Mouse (Mus musculus) layer of hippocampus, adult 18-20 months (tissue): ENCODE results near the gene Slc39a2. TPM values are rescaled to one million over a fixed set of nuclear protein-coding genes. Genes with fewer than 3 reads are reported as not detected.
"Not testable (repeated sequence)": the region's sequence is repeated elsewhere in the genome, so short reads cannot be mapped to it uniquely, and the experiment has no call there.

Source experiments
- DNase-seq, 2 experiments: peaks; one replicate each; pipeline ENCODE4 v3.0.0; 2022; ENCODE audit warnings: low spot score in 2 of 2
- total RNA-seq, 2 experiments: library from RNA; stranded (reverse); gene quantifications; 2 replicates each; pipeline ENCODE4 v1.2.3; 2021

Gene Slc39a2
- total RNA-seq, 2 experiments from 2014 or later: 6.7 to 8.0 TPM

DNA sequence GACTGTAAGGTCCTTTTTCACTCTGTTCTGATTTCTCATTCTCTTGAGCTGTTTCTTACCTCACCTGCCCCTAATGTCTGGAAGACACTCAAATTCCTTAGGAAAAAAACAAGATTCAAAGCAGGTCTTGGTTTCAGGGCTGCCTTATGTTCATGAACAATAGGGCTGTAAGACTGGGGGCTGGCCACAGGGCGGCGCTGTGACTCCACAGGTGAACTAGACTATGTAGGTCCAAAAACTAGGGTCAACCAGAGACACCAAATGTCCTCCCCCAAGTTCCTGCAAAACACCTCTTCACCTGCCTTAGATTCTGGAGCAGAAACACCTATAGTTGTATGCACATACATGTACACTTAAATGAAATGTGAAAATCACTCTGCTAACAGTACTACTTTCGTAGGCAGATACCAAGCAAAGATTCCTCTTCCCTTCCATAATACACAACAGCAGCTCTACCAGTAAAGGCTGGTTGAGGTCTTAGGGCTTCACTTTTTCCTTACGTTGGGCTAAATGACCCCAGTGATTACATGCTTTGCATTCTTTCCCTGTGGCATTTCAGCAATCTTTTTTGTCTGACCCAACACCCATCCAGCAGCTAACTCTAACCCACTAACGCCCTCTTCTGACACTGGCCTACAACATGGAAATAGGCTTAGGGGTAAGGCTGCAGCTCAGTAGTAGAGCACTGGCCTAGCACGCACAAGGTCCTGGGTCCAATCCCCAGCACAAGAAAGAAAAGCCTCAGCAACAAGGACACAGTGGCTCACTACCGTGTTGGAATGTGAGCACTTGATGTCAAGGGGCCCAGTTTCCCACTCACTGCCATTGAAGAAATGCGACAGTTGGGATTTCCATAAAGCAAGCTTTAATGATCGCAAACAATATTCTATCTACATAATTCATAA, 10.4 kb downstream of the Slc39a2 start:
- DNase-seq: peak; percentile 40 to 73

GRCm38 (mm10) chr14:51903782-51904181, 11.1 kb downstream of the Slc39a2 start:
- DNase-seq: no peak

DNA sequence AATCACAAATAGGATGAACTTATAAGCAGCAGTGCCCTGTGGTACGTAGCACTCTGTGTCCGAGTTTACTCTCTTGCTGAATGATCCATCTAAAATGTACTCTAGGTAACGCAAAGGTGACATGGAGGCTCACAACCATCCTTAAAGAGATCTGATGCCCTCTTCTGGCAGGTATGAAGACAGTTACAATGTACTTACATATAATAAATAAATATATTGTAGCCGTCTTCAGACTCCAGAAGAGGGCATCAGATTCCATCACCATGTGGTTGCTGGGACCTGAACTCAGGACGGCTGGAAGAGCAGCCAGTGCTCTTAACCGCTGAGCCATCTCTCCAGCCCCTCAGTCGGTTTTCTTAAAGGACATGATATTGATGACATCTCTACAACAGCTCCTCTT, 12.0 kb downstream of the Slc39a2 start:
- no peak for DNase-seq

- no peak for DNase-seq
These were observed 13.4 kb downstream of the Slc39a2 start for GRCm38 (mm10) chr14:51906102-51906501.

DNA sequence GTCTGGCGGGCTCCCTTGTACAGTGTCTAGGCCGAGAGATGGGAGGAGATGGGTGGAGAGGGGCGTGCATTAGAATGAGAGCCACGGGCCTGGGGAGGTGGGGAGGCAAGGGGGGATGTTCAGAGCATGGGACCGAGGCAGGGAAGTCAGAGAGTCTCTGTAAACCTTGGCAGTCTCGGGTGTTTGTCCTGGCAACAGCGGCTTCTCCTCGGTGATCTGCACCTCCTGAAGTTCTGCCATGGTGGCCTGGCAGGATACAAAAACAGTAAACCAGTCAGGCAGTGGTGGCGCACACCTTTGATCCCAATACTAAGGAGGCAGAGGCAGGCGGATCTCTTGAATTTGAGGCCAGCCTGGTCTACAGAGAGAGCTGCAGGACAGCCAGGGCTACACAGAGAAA, 18.6 kb downstream of the Slc39a2 start:
- no peak for DNase-seq

- DNase-seq: no peak
These were observed 19.8 kb downstream of the Slc39a2 start for GRCm38 (mm10) chr14:51912391-51913061.

- peak; percentile 40 to 66 for DNase-seq
These were observed 20.6 kb downstream of the Slc39a2 start for GRCm38 (mm10) chr14:51913062-51913959.

DNA sequence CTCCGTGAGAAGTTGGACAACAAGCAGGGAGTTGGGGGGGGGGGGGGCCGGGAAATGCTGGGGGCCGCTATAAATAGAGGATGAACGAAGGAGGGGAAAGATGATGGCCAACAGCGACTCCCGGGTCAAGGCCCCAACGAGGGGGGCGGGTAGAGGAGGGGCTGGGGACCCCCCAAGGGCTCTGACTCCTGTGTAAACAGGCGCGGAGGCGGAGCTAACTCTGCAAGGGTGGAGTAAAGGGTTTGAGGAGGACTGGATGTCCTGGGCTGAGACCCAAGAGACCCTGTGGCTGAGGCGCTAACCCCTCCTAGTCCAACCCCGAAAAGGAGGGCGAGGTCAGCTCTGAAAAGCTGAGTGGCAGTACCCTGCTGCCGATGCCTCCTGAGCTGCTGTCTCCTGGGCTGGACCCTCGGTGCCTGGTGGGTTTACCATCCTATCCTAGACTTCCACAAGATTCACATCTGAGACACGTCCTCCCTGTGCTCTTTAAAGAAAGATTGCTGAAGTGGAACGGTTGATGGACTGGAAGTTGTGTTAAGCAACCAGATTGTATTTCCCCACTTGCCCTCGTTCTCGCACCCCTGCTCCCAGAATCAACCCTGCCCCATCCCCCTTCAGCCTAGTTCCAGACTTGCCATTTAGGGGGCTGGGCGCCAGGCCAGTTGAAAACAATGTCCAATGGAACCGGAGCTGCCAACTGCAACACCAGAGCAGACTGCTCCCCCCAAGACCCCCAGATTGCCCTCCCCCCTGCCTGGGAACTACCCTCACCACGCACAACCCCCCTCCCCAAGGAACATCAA, 21.5 kb downstream of the Slc39a2 start, which contains the start of gene Ndrg2:
TSS of gene Ndrg2 (minus strand) at position 199 of the 803 bp plus-strand sequence.
- DNase-seq: peak; percentile 59 to 81

DNA sequence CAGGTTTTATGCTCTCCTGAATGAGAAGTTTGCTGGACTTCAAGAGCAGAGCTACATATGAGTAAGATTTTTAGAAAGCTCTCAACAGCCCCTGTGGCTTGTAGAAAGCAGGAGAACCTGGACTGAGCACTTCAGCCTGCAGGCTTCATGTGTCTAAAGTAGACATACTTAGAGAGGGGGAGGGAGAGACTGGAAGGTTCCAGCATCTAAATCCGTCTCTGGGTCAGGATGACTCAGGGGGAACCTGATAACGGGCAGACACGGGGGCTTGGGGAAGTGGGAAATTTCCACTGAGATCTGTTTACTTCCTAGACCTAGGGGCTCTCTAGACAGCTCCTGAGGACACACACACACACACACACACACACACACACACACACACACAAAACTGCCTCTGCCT, 22.3 kb downstream of the Slc39a2 start:
- no peak for DNase-seq

DNA sequence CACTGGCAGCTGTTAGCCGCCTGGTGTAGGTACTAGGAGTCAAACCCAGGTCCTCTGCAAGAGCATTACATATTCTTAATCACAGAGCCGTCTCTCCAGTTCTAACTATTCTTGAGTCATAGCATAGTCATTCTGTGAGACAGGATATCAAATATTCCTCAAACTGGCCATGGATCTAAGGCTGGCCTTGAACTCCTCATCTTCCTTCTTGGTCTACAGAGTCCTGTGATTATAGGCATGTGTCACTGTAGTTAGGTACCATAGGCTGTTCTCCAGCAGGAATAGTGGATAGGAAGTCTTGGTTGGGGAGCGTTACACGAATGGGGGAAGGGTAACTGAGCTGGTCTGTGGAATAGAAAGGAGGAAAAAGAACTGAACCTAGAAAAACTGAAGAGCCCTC, 23.9 kb downstream of the Slc39a2 start:
- DNase-seq: no peak

GRCm38 (mm10) chr14:51918125-51918524, 25.4 kb downstream of the Slc39a2 start, which contains the start of gene Tppp2:
Tppp2 (plus strand) TSS chr14:51918425.
- no peak for DNase-seq

DNA sequence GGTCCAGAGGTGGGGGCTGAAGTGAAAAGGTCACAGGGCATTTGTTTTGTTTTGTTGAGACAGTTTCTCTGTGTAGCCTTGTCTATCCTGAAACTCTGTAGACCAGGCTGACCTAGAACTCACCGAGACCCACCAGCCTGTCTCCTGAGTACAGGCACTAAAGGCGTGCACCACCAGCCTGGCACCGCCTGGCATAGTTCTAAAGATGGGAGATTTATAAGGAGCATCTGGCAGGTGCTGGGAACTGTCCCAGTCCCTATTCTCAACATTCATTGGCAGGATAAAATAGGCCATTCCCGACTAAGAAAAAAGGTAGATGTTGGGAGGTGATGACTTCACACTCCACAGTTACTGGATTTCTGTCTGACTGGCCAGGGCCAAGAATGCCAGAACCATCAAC, 26.3 kb downstream of the Slc39a2 start:
- no peak for DNase-seq

DNA sequence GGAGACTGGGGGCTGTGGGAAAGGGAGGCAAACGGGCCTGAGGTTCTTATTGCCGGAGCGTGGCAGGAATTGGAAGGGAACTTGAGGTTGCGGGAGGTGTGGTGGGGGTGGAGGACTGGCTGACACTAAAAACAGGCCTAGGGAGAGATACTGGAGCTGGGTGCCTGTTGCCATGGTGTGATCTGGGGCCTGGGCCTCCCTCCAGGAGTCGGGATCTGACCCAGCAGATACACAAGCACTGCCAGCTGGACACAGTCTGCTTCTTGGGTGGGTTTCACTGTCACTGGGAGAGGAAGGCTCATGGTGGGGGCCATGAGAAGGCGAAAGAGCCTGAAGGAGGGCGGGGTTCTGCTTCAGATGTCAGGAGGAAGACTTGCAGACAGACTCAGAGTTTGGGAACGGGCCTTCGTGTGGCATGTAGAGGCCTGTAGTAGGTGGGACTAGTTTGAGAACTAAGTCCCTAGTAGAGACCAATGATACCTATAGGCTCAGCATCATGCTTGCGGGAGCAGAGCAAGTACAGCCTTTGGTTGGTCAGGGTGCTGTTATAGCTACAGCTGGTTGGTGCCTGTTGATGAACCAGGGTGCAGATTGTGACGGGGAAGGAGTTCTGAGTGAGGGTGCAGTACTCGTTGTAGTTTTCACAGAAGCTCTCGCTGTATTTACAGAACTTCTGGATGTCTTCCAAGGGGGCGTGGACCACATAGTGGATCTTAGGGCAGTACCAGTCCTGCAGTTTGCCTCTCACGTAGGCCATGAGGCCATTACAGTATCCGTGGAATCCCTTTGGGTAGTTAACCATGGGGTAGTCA, 29.3 kb downstream of the Slc39a2 start:
- peak; percentile 17 to 57 for DNase-seq

- DNase-seq: no peak
These were observed 29.8 kb downstream of the Slc39a2 start, which contains the start of gene Rnase13 for GRCm38 (mm10) chr14:51922571-51922865. Rnase13 (minus strand) TSS chr14:51922773.

GRCm38 (mm10) chr14:51922910-51923309, 30.2 kb downstream of the Slc39a2 start:
- DNase-seq: no peak

- DNase-seq: no peak
These were observed 30.8 kb downstream of the Slc39a2 start for GRCm38 (mm10) chr14:51923492-51923891.

DNA sequence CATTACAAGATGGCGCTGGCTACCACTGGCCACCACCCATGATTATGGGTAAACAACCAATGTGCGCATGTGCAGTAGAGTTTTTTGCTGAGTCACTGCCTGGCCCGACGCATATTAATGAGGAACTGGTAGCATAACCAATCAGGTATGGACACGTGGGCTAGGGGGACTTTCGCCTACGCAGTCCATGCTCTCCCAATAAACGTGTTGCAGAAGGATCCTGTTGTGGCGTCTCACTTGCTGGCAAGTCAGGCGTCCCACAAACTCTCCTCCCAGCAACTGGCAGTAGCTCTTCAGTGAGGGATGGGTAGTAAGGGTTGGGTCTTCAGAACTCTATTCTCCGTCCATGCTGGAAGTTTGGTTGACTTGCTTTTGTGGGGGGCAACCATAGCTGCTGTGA, 34.2 kb downstream of the Slc39a2 start:
- not testable (repeated sequence) for DNase-seq

GRCm38 (mm10) chr14:51929309-51929943, 36.7 kb downstream of the Slc39a2 start:
- DNase-seq: peak; percentile 55 to 67

GRCm38 (mm10) chr14:51929968-51930367, 37.3 kb downstream of the Slc39a2 start:
- no peak for DNase-seq
